Mouse (Mus musculus) c-Kit-negative CD71-positive TER-119-positive erythroid progenitor cells, embryonic 14.5 days (primary cell): ENCODE measurements around the gene Cyp4a10.
"Not testable (repeated sequence)": the region's sequence is repeated elsewhere in the genome, so short reads cannot be mapped to it uniquely, and the experiment has no call there.

Experiments
- DNase-seq: peaks from one replicate; pipeline ENCODE4 v3.0.0-alpha.2; 2013; ENCODE audit warnings: low read depth, low spot score

Cyp4a10 gene

DNA sequence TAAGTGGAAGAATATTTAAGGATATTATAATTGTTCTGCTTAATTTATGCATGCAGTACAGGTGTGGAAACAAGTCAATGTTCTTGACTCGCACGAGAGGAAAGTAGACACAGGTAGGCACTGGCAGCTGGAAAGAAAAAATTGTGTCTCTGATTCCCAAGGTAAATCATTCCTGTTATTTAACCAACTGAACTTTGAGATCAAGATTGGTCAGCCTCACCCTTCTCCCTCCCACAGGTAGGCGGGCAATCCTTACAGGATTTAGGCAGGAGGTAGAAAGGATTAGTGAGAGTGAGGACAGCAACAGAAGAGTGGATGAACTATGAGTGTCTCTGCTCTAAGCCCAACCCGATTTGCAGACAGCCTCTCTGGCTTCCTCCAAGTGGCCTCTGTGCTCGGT is at the start of gene Cyp4a10:
Gene Cyp4a10 (plus strand): TSS at position 265 of the 400 bp plus-strand sequence.
- not testable (repeated sequence) for DNase-seq

- not testable (repeated sequence) for DNase-seq
Measured at GRCm38 (mm10) chr4:115473585-115473984, 44.5 kb upstream of the Cyp4a10 start.

GRCm38 (mm10) chr4:115476051-115476450 is 42.0 kb upstream of the Cyp4a10 start:
- not testable (repeated sequence) for DNase-seq

- no peak for DNase-seq
Measured at GRCm38 (mm10) chr4:115481006-115481652, 36.9 kb upstream of the Cyp4a10 start.

- DNase-seq, result no peak
Measured at GRCm38 (mm10) chr4:115496001-115496400, 22.1 kb upstream of the Cyp4a10 start, which contains the start of gene Cyp4a14. TSS of gene Cyp4a14 (minus strand) at chr4:115496142.

- DNase-seq, result no peak
Measured at GRCm38 (mm10) chr4:115497466-115497865, 20.6 kb upstream of the Cyp4a10 start.

- not testable (repeated sequence) for DNase-seq
Measured at GRCm38 (mm10) chr4:115513964-115514363, 4.1 kb upstream of the Cyp4a10 start.

GRCm38 (mm10) chr4:115519444-115519843 is 1.4 kb downstream of the Cyp4a10 start:
- DNase-seq, result no peak

DNA sequence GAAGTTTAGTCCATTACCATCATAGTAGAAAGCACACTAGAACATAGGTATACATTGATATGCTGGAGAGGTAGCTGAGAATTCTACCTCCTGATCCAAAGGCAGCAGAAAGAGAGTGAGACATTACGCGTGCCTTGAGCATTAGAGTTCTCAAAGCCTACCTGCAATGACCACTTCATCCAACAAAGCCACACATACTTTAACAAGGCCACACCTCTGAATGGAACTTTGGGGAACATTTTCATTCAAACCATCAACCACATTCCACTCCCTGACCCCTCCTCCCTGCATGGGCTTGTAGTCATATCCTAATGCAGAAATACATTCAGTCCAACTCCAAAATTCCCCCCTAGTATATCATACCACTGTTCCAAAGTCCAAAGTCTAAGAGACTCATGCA is 3.7 kb downstream of the Cyp4a10 start:
- DNase-seq, result no peak

- no peak for DNase-seq
Measured at GRCm38 (mm10) chr4:115545101-115545500, 27.0 kb downstream of the Cyp4a10 start.

- no peak for DNase-seq
Measured at GRCm38 (mm10) chr4:115546141-115546828, 28.2 kb downstream of the Cyp4a10 start.

GRCm38 (mm10) chr4:115552726-115553125 is 34.7 kb downstream of the Cyp4a10 start:
- no peak for DNase-seq

GRCm38 (mm10) chr4:115555513-115555912 is 37.4 kb downstream of the Cyp4a10 start:
- no peak for DNase-seq

DNA sequence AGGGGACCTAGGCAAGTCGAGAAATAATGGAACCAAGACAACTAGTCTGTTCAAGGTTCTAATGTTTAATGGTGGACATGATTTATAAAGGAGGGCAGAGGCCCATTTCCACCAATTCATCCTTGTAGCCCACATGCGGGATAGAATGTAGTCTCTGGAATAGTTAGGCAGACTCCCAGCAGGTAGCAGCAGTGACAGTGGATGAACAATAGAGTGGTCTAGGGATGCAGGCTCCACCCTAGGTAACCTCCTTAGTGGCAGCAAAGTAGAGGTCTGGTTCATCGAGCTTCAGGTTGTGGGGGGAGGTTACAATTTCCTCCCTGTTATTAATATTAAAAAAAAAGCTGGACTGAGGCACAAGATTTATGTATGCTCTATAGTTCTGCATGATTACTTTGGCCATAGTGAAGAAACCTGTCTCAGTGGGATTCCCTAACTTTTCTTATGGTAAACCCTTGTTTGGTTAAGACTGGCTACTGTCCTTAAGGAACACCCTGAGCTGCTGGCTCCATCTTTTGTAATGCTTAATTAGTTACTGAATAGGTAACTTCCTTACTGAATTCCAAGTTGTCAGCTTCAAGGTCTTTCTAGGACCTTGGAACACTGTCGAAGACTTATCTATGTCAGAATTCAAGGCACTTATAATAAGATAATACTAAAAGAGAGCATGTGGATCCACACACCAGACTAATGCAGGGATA is 39.9 kb downstream of the Cyp4a10 start:
- no peak for DNase-seq

- DNase-seq, result not testable (repeated sequence)
Measured at GRCm38 (mm10) chr4:115561236-115561635, 43.2 kb downstream of the Cyp4a10 start.

- DNase-seq, result no peak
Measured at GRCm38 (mm10) chr4:115563401-115563800, 45.3 kb downstream of the Cyp4a10 start, which contains the start of gene Cyp4a31. TSS of gene Cyp4a31 (plus strand) at chr4:115563649.

GRCm38 (mm10) chr4:115564469-115565225 is 46.6 kb downstream of the Cyp4a10 start:
- DNase-seq, result not testable (repeated sequence)

DNA sequence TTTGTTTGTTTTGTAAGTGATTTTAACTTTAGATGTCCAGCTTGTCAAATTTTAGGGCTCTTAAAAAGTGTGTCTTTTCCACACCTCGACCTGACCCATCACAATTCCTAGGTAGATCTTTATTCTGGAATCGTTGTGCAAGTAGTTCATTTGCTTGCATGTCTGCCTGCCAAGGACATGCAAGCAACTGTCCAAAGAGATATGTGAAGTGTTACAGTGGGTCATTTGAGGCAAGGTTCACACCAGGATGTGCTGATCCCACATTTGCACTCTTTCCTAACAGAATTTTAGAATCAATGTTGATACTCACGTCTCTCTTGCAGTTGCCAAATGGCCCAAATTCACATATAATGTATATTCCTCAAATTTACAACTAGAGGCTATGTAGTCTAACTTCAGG is 57.2 kb downstream of the Cyp4a10 start:
- no peak for DNase-seq

DNA sequence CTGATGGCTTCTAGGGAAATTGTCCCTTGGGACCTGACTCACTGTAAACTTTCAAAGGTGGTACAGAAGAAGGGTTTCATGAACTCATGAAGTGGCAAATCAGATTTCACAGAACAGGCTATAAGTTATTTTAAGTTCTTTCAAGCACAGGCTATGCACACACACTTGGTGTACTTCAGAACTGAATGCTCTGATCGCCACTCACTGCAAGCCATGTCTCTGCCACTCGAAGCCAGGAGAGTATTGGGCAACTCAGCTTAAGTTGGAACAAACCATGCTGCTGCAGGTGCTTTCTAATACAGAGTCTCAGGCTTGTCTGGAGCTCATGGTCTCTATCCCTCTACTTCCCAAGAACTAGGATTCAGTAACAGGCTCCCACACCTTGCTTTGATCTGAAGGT is 57.7 kb downstream of the Cyp4a10 start:
- no peak for DNase-seq

DNA sequence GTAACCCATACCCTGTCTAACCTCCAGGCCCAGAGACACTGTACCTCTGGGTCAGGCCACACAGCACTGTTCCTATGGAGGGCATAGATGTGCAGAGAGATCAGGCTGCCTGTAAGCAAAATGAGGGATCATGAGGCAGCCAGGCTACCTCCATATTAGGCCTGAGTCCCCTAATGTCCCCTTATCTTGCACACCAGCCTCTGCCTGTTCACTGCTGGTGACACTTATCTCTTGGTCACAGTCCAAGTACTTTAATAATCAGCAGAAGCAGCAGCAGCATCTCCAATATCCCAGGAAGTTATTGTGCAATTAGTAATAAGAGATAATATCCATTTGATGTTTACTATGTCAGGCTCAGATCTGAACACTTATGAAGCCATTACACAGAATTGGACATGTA is 65.0 kb downstream of the Cyp4a10 start:
- DNase-seq, result peak; percentile 44
